Mouse (Mus musculus): ENCODE results near the gene Pdia4. TPM values are rescaled to one million over a fixed set of nuclear protein-coding genes. Genes with fewer than 3 reads are reported as not detected.

Pdia4 gene
- polyA plus RNA-seq, 1 experiment: 78.9 TPM

- no peak overlapping the region for H3ac ChIP-seq (ENCODE audit: control insufficient read depth, insufficient read length, low read depth)
- H3K27me3 ChIP-seq (ENCODE audit: control insufficient read depth, insufficient read depth, insufficient read length): no peaks in the 10 kb centered on the region
- no peaks in the 10 kb centered on the region for H3K79me2 ChIP-seq (ENCODE audit: control insufficient read depth, insufficient read depth)
- H3K79me3 ChIP-seq (ENCODE audit: low read depth): no peaks in the 10 kb centered on the region
- TF ChIP-seq CTCF (IDR thresholded peaks at IDR 0.05; ENCODE audit: control insufficient read depth, insufficient read depth, insufficient read length) (no peak), MAX (IDR thresholded peaks at IDR 0.05) (no peak), MYOD1 (IDR thresholded peaks at IDR 0.05; ENCODE audit: control insufficient read depth, insufficient read length, low read depth) (no peak), CEBPB (IDR thresholded peaks at IDR 0.05; ENCODE audit: low read depth) (no peak), MYOG (IDR thresholded peaks at IDR 0.05; ENCODE audit: control insufficient read depth, extremely low read depth, insufficient read length) (no peak), FOSL1 (IDR thresholded peaks at IDR 0.05; ENCODE audit: insufficient read depth, low read length, poor library complexity, severe bottlenecking) (no peak), USF1 (IDR thresholded peaks at IDR 0.05; ENCODE audit: low read depth) (no peak)
- H3K4me3 ChIP-seq (ENCODE audit: insufficient read depth, poor library complexity, severe bottlenecking): no peak overlapping the region
- no peaks in the 10 kb centered on the region for H3K36me3 ChIP-seq (ENCODE audit: control insufficient read depth, insufficient read depth)
These were observed 8.0 kb upstream of the Pdia4 start for GRCm38 (mm10) chr6:47821236-47821635.

DNA sequence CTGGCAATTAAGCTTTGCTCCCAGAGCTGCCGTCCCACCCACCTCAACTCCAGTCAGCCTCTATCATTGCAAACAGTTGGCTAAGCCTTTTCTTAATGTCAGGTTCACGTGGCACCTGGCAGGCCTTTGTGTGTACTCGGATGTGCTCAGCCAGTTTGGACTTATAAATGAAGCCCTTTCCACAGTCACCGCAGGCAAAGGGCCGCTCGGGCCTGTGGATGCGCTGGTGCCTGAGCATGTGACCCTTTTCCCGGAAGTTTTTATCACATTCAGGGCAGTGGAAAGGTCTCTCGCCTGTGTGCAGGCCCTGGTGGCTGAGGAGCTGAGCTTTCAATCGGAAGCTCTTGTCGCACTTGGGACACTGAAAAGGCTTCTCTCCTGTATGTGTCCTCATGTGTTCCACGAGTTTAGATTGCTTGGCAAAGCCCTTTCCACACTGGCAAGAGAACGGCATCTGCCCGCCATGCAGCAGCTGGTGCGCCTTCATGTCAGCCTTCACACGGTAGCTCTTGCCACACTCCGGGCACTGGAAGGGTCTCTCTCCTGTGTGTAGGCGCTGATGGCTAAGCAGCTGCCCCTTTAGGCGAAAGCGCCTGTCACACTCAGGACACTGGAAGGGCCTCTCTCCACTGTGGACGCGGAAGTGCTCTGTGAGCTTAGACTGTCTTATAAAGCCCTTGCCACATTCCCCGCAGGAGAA, 6.5 kb upstream of the Pdia4 start:
- H3K4me3 ChIP-seq (ENCODE audit: insufficient read depth, poor library complexity, severe bottlenecking): no peak overlapping the region
- H3K36me3 ChIP-seq (ENCODE audit: control insufficient read depth, insufficient read depth): no peaks in the 10 kb centered on the region

DNA sequence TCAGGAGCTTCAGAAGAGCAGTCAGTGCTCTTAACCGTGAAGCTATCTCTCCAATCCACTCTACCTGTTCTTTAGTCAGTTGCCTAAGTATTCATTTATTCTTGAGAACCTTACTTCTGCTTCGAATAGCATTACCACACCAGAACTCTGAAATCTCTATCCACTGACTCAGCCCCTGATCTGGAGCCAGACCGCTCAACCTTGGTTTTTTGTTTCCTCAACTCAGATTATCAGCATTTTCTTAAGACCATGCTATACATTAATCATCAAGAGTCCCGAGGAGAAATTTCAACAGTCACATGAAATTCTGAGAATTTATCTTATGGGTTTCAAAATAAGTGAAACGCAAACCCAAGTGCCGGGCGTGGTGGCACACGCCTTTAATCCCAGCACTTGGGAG, 5.5 kb upstream of the Pdia4 start:
- H3ac ChIP-seq (ENCODE audit: control insufficient read depth, insufficient read length, low read depth): no peak overlapping the region
- H3K79me3 ChIP-seq (ENCODE audit: low read depth): no peaks in the 10 kb centered on the region
- H3K79me2 ChIP-seq (ENCODE audit: control insufficient read depth, insufficient read depth): no peaks in the 10 kb centered on the region
- no peaks in the 10 kb centered on the region for H3K27me3 ChIP-seq (ENCODE audit: control insufficient read depth, insufficient read depth, insufficient read length)
- no peak overlapping the region for H3K4me3 ChIP-seq (ENCODE audit: insufficient read depth, poor library complexity, severe bottlenecking)
- H3K36me3 ChIP-seq (ENCODE audit: control insufficient read depth, insufficient read depth): no peaks in the 10 kb centered on the region
- TF ChIP-seq CEBPB (IDR thresholded peaks at IDR 0.05; ENCODE audit: low read depth) (no peak), USF1 (IDR thresholded peaks at IDR 0.05; ENCODE audit: low read depth) (no peak), MYOD1 (IDR thresholded peaks at IDR 0.05; ENCODE audit: control insufficient read depth, insufficient read length, low read depth) (no peak), MAX (IDR thresholded peaks at IDR 0.05) (no peak), MYOG (IDR thresholded peaks at IDR 0.05; ENCODE audit: control insufficient read depth, extremely low read depth, insufficient read length) (no peak), FOSL1 (IDR thresholded peaks at IDR 0.05; ENCODE audit: insufficient read depth, low read length, poor library complexity, severe bottlenecking) (no peak), CTCF (IDR thresholded peaks at IDR 0.05; ENCODE audit: control insufficient read depth, insufficient read depth, insufficient read length) (no peak)

More for the DNA sequence above, 6.5 kb upstream of the Pdia4 start:
- TF ChIP-seq FOSL1 (IDR thresholded peaks at IDR 0.05; ENCODE audit: insufficient read depth, low read length, poor library complexity, severe bottlenecking) (no peak), USF1 (IDR thresholded peaks at IDR 0.05; ENCODE audit: low read depth) (no peak), MAX (IDR thresholded peaks at IDR 0.05) (no peak), CTCF (IDR thresholded peaks at IDR 0.05; ENCODE audit: control insufficient read depth, insufficient read depth, insufficient read length) (no peak), MYOG (IDR thresholded peaks at IDR 0.05; ENCODE audit: control insufficient read depth, extremely low read depth, insufficient read length) (no peak), MYOD1 (IDR thresholded peaks at IDR 0.05; ENCODE audit: control insufficient read depth, insufficient read length, low read depth) (no peak), CEBPB (IDR thresholded peaks at IDR 0.05; ENCODE audit: low read depth) (no peak)
- Histone ChIP-seq H3ac (ENCODE audit: control insufficient read depth, insufficient read length, low read depth) (no peak overlapping the region), H3K79me3 (ENCODE audit: low read depth) (no peaks in the 10 kb centered on the region), H3K79me2 (ENCODE audit: control insufficient read depth, insufficient read depth) (no peaks in the 10 kb centered on the region), H3K27me3 (ENCODE audit: control insufficient read depth, insufficient read depth, insufficient read length) (no peaks in the 10 kb centered on the region)

DNA sequence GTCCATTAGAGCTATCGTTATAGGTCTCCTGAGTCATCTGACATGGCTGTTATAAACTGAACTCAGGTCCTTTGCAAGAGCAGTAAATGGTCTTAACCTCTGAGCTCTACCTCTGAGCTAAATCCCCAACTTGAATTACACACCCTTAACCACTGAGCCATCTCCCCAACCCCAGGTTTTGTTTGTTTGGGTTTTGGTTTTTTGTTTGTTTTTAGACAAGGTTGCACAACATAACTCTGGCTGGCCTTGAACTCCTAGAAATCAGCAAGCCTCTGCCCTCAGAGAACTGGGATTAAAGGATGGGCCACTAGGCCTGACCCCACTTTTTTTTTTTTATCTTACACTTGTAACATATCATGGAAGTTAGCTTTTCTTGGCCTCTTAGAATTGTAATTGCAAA, 2.9 kb upstream of the Pdia4 start:
- H3K27me3 ChIP-seq (ENCODE audit: control insufficient read depth, insufficient read depth, insufficient read length): no peaks in the 10 kb centered on the region
- H3ac ChIP-seq (ENCODE audit: control insufficient read depth, insufficient read length, low read depth): no peak overlapping the region
- peaks cover 16% of the 10 kb centered on the region for H3K79me3 ChIP-seq (ENCODE audit: low read depth)
- peaks cover under 1% of the 10 kb centered on the region for H3K36me3 ChIP-seq (ENCODE audit: control insufficient read depth, insufficient read depth)
- TF ChIP-seq CEBPB (IDR thresholded peaks at IDR 0.05; ENCODE audit: low read depth): no peak
- no peak for TF ChIP-seq FOSL1 (IDR thresholded peaks at IDR 0.05; ENCODE audit: insufficient read depth, low read length, poor library complexity, severe bottlenecking)
- TF ChIP-seq MAX (IDR thresholded peaks at IDR 0.05): no peak
- TF ChIP-seq CTCF (IDR thresholded peaks at IDR 0.05; ENCODE audit: control insufficient read depth, insufficient read depth, insufficient read length): no peak
- no peak for TF ChIP-seq MYOD1 (IDR thresholded peaks at IDR 0.05; ENCODE audit: control insufficient read depth, insufficient read length, low read depth)
- TF ChIP-seq MYOG (IDR thresholded peaks at IDR 0.05; ENCODE audit: control insufficient read depth, extremely low read depth, insufficient read length): no peak
- no peak for TF ChIP-seq USF1 (IDR thresholded peaks at IDR 0.05; ENCODE audit: low read depth)
- no peak overlapping the region for H3K4me3 ChIP-seq (ENCODE audit: insufficient read depth, poor library complexity, severe bottlenecking)
- H3K79me2 ChIP-seq (ENCODE audit: control insufficient read depth, insufficient read depth): peaks cover 19% of the 10 kb centered on the region

- H3K4me3 ChIP-seq (ENCODE audit: insufficient read depth, poor library complexity, severe bottlenecking): peak overlapping the region; percentile 93
- peaks cover 15% of the 10 kb centered on the region for H3K36me3 ChIP-seq (ENCODE audit: control insufficient read depth, insufficient read depth)
- peak overlapping the region; percentile 59 for H3ac ChIP-seq (ENCODE audit: control insufficient read depth, insufficient read length, low read depth)
- no peaks in the 10 kb centered on the region for H3K27me3 ChIP-seq (ENCODE audit: control insufficient read depth, insufficient read depth, insufficient read length)
- TF ChIP-seq FOSL1 (IDR thresholded peaks at IDR 0.05; ENCODE audit: insufficient read depth, low read length, poor library complexity, severe bottlenecking) (no peak), USF1 (IDR thresholded peaks at IDR 0.05; ENCODE audit: low read depth) (no peak), CEBPB (IDR thresholded peaks at IDR 0.05; ENCODE audit: low read depth) (no peak), MAX (IDR thresholded peaks at IDR 0.05) (no peak), MYOD1 (IDR thresholded peaks at IDR 0.05; ENCODE audit: control insufficient read depth, insufficient read length, low read depth) (no peak), CTCF (IDR thresholded peaks at IDR 0.05; ENCODE audit: control insufficient read depth, insufficient read depth, insufficient read length) (no peak), MYOG (IDR thresholded peaks at IDR 0.05; ENCODE audit: control insufficient read depth, extremely low read depth, insufficient read length) (no peak)
- H3K79me3 ChIP-seq (ENCODE audit: low read depth): peaks cover 50% of the 10 kb centered on the region
- H3K79me2 ChIP-seq (ENCODE audit: control insufficient read depth, insufficient read depth): peaks cover 56% of the 10 kb centered on the region
These were observed 837 bp downstream of the Pdia4 start for GRCm38 (mm10) chr6:47812271-47812915.
